16 mouse cellular contexts compared by ENCODE assay signal in the genomic region with DNA sequence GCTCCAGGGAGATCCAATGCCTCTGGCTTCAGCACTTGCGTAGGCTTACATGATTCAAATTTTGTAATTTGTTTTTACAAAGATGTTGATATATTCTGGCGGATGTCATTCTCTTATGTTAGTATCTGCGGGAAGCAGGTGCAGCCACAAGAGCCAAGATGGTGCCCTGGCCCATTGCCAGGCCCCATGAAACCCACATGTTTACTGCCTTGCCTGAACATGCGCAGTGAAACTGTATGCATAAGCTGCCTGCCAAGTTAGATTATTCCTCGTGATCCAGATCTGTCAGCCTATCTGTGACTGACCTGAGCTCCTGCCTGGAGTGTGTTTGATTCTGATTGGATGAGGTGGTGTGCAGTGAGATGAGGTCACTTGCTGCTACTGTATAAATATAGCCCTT.
A peak's percentile ranks its signal among the peaks of the same experiment; 100 is the strongest.
DNase-seq lines count a peak whose midpoint lies in the region; ATAC-seq and TF ChIP-seq lines count a peak whose summit lies in the region.
"Had no signal": no experiment of that assay in that cellular context is flagged by ENCODE, and none has a peak within 500 bp of the region (broad histone marks: within the 10 kb centered on the region; RNA-seq: fewer than 3 reads in every experiment).

No protein-coding gene starts in this region.

- H3K4me3 ChIP-seq in midbrain, embryonic 14.5 days (replicated peaks; ENCODE audit: low read depth, low read length), result no peak overlapping the region
- H3K4me3 ChIP-seq in midbrain, embryonic 11.5 days (ENCODE audit: low read depth, low read length), result no peak overlapping the region
- H3K4me3 ChIP-seq: embryonic facial prominence, embryonic 12.5 days; liver, embryonic 15.5 days had no signal

- TF ChIP-seq CTCF in brain, embryonic 14.5 days (IDR thresholded peaks at IDR 0.05; ENCODE audit: borderline replicate concordance, extremely low read depth, insufficient read depth, insufficient read length), result no peak

- H3K4me2 ChIP-seq in midbrain, embryonic 14.5 days (ENCODE audit: low read length), result no peak overlapping the region
- H3K4me2 ChIP-seq in midbrain, embryonic 11.5 days, result no peak overlapping the region
- H3K4me2 ChIP-seq: embryonic facial prominence, embryonic 12.5 days; liver, embryonic 15.5 days had no signal

- no peak for TF ChIP-seq POLR2A in brain, embryonic 14.5 days (IDR thresholded peaks at IDR 0.05; ENCODE audit: borderline replicate concordance, extremely low read depth, insufficient read depth, insufficient read length, poor library complexity, severe bottlenecking)

- 86% methylated on average over 5 of the region's 5 CpGs for whole genome bisulfite sequencing in midbrain, embryonic 14.5 days
- WGBS in midbrain, embryonic 11.5 days, result 87% methylated on average over 5 of the region's 5 CpGs

- H3K4me1 ChIP-seq in midbrain, embryonic 14.5 days (ENCODE audit: control insufficient read depth, insufficient read depth, low read length), result no peaks in the 10 kb centered on the region
- no peaks in the 10 kb centered on the region for H3K4me1 ChIP-seq in midbrain, embryonic 11.5 days (ENCODE audit: control insufficient read depth, insufficient read depth, low read length)
- H3K4me1 ChIP-seq: embryonic facial prominence, embryonic 12.5 days; liver, embryonic 15.5 days had no signal

- no peak overlapping the region for H3K9ac ChIP-seq in midbrain, embryonic 14.5 days (replicated peaks; ENCODE audit: low read length)
- no peak overlapping the region for H3K9ac ChIP-seq in midbrain, embryonic 11.5 days (ENCODE audit: low read length)
- H3K9ac ChIP-seq: embryonic facial prominence, embryonic 12.5 days; liver, embryonic 15.5 days had no signal

- no peak for ATAC-seq in midbrain, embryonic 14.5 days (ENCODE audit: low FRiP score, low TSS enrichment)
- no peak for ATAC-seq in midbrain, embryonic 11.5 days (ENCODE audit: low FRiP score)
- ATAC-seq in megakaryocyte, adult 5-6 weeks (ENCODE audit: poor library complexity, severe bottlenecking), result no peak
- ATAC-seq: lung, postnatal 0 days had no signal

- H3K27me3 ChIP-seq in midbrain, embryonic 14.5 days (ENCODE audit: control insufficient read depth, insufficient read depth, low read length), result no peaks in the 10 kb centered on the region
- no peaks in the 10 kb centered on the region for H3K27me3 ChIP-seq in midbrain, embryonic 11.5 days (ENCODE audit: control insufficient read depth, insufficient read depth, low read length)
- H3K27me3 ChIP-seq: embryonic facial prominence, embryonic 12.5 days; liver, embryonic 15.5 days had no signal

- no peaks in the 10 kb centered on the region for H3K9me3 ChIP-seq in midbrain, embryonic 14.5 days (ENCODE audit: control insufficient read depth, low read length)
- H3K9me3 ChIP-seq in midbrain, embryonic 11.5 days (ENCODE audit: control insufficient read depth, low read length), result no peaks in the 10 kb centered on the region
- H3K9me3 ChIP-seq: embryonic facial prominence, embryonic 12.5 days; liver, embryonic 15.5 days had no signal

- DNase-seq in cerebellum, postnatal 14 days, result peak; percentile 45 to 51
- DNase-seq in cerebellum, adult 11-12 months, result no peak
- DNase-seq in midbrain, embryonic 14.5 days, result peak; percentile 21
- DNase-seq in midbrain, embryonic 11.5 days (ENCODE audit: low spot score, missing footprints), result no peak
- DNase-seq in brain, embryonic 14.5 days (ENCODE audit: low read depth), result peak; percentile 87
- peak; percentile 29 for DNase-seq in layer of hippocampus, adult 9-10 months (ENCODE audit: low spot score)
- no peak for DNase-seq in ovary, postnatal 36 days (ENCODE audit: low spot score)
- DNase-seq: heart, postnatal 4 days; kidney, adult 2 months; kidney, postnatal 25 days; right cerebral cortex, adult 18-20 months; thymus, postnatal 25 days had no signal

- no peaks in the 10 kb centered on the region for H3K36me3 ChIP-seq in midbrain, embryonic 14.5 days (ENCODE audit: control insufficient read depth, insufficient read depth, low read length)
- H3K36me3 ChIP-seq in midbrain, embryonic 11.5 days (ENCODE audit: control insufficient read depth, insufficient read depth, low read length), result no peaks in the 10 kb centered on the region
- H3K36me3 ChIP-seq: embryonic facial prominence, embryonic 12.5 days; liver, embryonic 15.5 days had no signal

- H3K27ac ChIP-seq in midbrain, embryonic 14.5 days (replicated peaks; ENCODE audit: low read depth, low read length), result no peak overlapping the region
- no peak overlapping the region for H3K27ac ChIP-seq in midbrain, embryonic 11.5 days (ENCODE audit: low read depth, low read length)
- H3K27ac ChIP-seq: embryonic facial prominence, embryonic 12.5 days; liver, embryonic 15.5 days had no signal

Comparison
In these comparisons a context has a peak if more than half of its experiments do, and no peak if none do; other contexts are left out.
1. DNase-seq: peak in cerebellum, postnatal 14 days (2 of 2), midbrain, embryonic 14.5 days (single experiment), brain, embryonic 14.5 days (single experiment) and layer of hippocampus, adult 9-10 months (single experiment); none in cerebellum, adult 11-12 months (single experiment), midbrain, embryonic 11.5 days (single experiment) and ovary, postnatal 36 days (single experiment).